Mouse (Mus musculus) cortical plate, adult 2 months (tissue): ENCODE results near the gene Ugt1a2.

Experiments used
- CTCF ChIP-seq: fragments of 200-500 bp; IDR thresholded peaks from 2 replicates; pipeline ENCODE4 v1.5.1; 2011; ENCODE audit warnings: mild to moderate bottlenecking, control low read depth, low read length; ENCODE audit not compliant: insufficient read depth; ENCODE audit errors: extremely low read depth
- POLR2A ChIP-seq: fragments of 200-500 bp; IDR thresholded peaks from 2 replicates; pipeline ENCODE4 v1.6.1; 2011; ENCODE audit warnings: mild to moderate bottlenecking, low read length, control low read depth; ENCODE audit not compliant: insufficient read depth; ENCODE audit errors: extremely low read depth

GRCm38 (mm10) chr1:88255989-88256754 is 55.8 kb downstream of the Ugt1a2 start:
- no peak for TF ChIP-seq CTCF
- TF ChIP-seq POLR2A: no peak
